Mouse (Mus musculus) CH12.LX (cell line): ENCODE measurements around the gene Pde8a.
A peak's percentile ranks its signal among the peaks of the same experiment; 100 is the strongest.

ENCODE experiments used
- CTCF ChIP-seq, 2 experiments: IDR thresholded peaks in 1 of 2; conservative IDR thresholded peaks in 1 of 2; 2 replicates each; pipeline ENCODE4 v1.5.1; 2011 to 2012; ENCODE audit warnings: low read depth in 2 of 2, low read length in 2 of 2, improper control_type of control experiment in 1 of 2, inconsistent platforms in 1 of 2, mild to moderate bottlenecking in 1 of 2, moderate library complexity in 1 of 2
- EP300 ChIP-seq: IDR thresholded peaks from 2 replicates; pipeline ENCODE4 v1.6.1; 2011; ENCODE audit warnings: low read length, improper control_type of control experiment
- MYC ChIP-seq: IDR thresholded peaks from 2 replicates; pipeline ENCODE4 v1.6.1; 2011; ENCODE audit warnings: low read depth, mild to moderate bottlenecking, improper control_type of control experiment, low read length
- POLR2A ChIP-seq: IDR thresholded peaks from 2 replicates; pipeline ENCODE4 v1.6.1; 2011; ENCODE audit warnings: low read depth, mild to moderate bottlenecking, improper control_type of control experiment, low read length

- TF ChIP-seq MYC (no peak), POLR2A (no peak), EP300 (no peak), CTCF (conservative IDR thresholded peaks at IDR 0.05 in 1 of 2, IDR thresholded peaks at IDR 0.05 in 1 of 2; ENCODE audit: low read depth in 2 of 2, low read length in 2 of 2) (peak in 1 of 2 experiments; percentile 21; a peak in 2 of 4 replicates)
Measured at GRCm38 (mm10) chr7:81184651-81185050, 28.7 kb upstream of the Pde8a start.
